Mouse (Mus musculus): ENCODE data around the gene Gemin4. TPM values are rescaled to one million over a fixed set of nuclear protein-coding genes. Genes with fewer than 3 reads are reported as not detected.

Gemin4 gene
- total and polyA plus RNA-seq, 3 experiments, result 17.8 to 95.7 (median 23.8) TPM

GRCm38 (mm10) chr11:76210228-76210985 is 7.1 kb downstream of the Gemin4 start:
- H3K36me3 ChIP-seq (ENCODE audit: control insufficient read depth in 1 of 2, insufficient read depth in 2 of 2, low read length in 2 of 2), result peaks cover 0 to 11% of the 10 kb centered on the region in 2 experiments; a peak in 2 of 4 replicates
- H3K9ac ChIP-seq (ENCODE audit: control insufficient read depth, low read depth, low read length, poor library complexity, severe bottlenecking), result no peak overlapping the region
- H3K9me3 ChIP-seq (replicated peaks; ENCODE audit: insufficient read depth, low read length), result no peaks in the 10 kb centered on the region
- no peak overlapping the region for H3K27ac ChIP-seq (ENCODE audit: control insufficient read depth, low read depth, low read length)
- no peaks in the 10 kb centered on the region; the same call in 1 of the 2 replicates for H3K79me2 ChIP-seq (ENCODE audit: control insufficient read depth, insufficient read depth, low read length, poor library complexity)
- H3K27me3 ChIP-seq (ENCODE audit: control insufficient read depth in 1 of 2, insufficient read depth in 2 of 2, low read length in 2 of 2), result no peaks in the 10 kb centered on the region
- TF ChIP-seq MAFK (IDR thresholded peaks at IDR 0.05; ENCODE audit: borderline replicate concordance, low read depth, low read length), result no peak
- TF ChIP-seq KAT2A (conservative IDR thresholded peaks at IDR 0.05; ENCODE audit: low read depth, low read length), result no peak
- TF ChIP-seq NRF1 (IDR thresholded peaks at IDR 0.05; ENCODE audit: insufficient read depth, low read depth, low read length, poor library complexity, severe bottlenecking), result no peak
- no peak for TF ChIP-seq MAZ (IDR thresholded peaks at IDR 0.05; ENCODE audit: low read depth, low read length)
- no peak for TF ChIP-seq POLR2AphosphoS2 (IDR thresholded peaks at IDR 0.05; ENCODE audit: low read length)
- 0 out of 4 replicates have a peak, but pooled peaks of 1 of the 2 experiments have one; percentile 9 for TF ChIP-seq EP300 (IDR thresholded peaks at IDR 0.05; ENCODE audit: low read depth in 1 of 2, low read length in 2 of 2)
- TF ChIP-seq USF2 (IDR thresholded peaks at IDR 0.05; ENCODE audit: borderline replicate concordance in 1 of 2, insufficient read depth in 1 of 2, low read depth in 1 of 2, low read length in 2 of 2), result no peak
- TF ChIP-seq CHD1 (IDR thresholded peaks at IDR 0.05; ENCODE audit: low read depth, low read length), result no peak
- no peak for TF ChIP-seq TCF12 (IDR thresholded peaks at IDR 0.05; ENCODE audit: low read depth, low read length)
- no peak for TF ChIP-seq RCOR1 (IDR thresholded peaks at IDR 0.05; ENCODE audit: low read depth, low read length)
- TF ChIP-seq MEF2A (IDR thresholded peaks at IDR 0.05; ENCODE audit: extremely low read depth, insufficient replicate concordance, low read depth, low read length, poor library complexity, severe bottlenecking), result no peak
- 0 out of 2 replicates have a peak, but pooled peaks have one; percentile 16 for TF ChIP-seq ZNF384 (IDR thresholded peaks at IDR 0.05; ENCODE audit: low read depth, low read length)
- TF ChIP-seq POLR2A (IDR thresholded peaks at IDR 0.05; ENCODE audit: control insufficient read depth in 1 of 2, insufficient read depth in 1 of 2, low read depth in 1 of 2, low read length in 2 of 2, poor library complexity in 1 of 2), result no peak
- TF ChIP-seq CHD2 (IDR thresholded peaks at IDR 0.05; ENCODE audit: low read length), result no peak
- TF ChIP-seq ELF1 (IDR thresholded peaks at IDR 0.05; ENCODE audit: low read depth, low read length), result no peak
- no peak for TF ChIP-seq TBP (IDR thresholded peaks at IDR 0.05; ENCODE audit: low read depth, low read length)
- no peak for TF ChIP-seq RAD21 (IDR thresholded peaks at IDR 0.05; ENCODE audit: low read depth, low read length)
- 0 out of 2 replicates have a peak, but pooled peaks have one; percentile 36 for TF ChIP-seq MYB (IDR thresholded peaks at IDR 0.05; ENCODE audit: low read depth, low read length)
- H3K4me3 ChIP-seq (ENCODE audit: control insufficient read depth in 1 of 2, insufficient read depth in 1 of 2, low read depth in 2 of 2, low read length in 2 of 2), result no peak overlapping the region
- peak; percentile 67 for DNase-seq (ENCODE audit: low read depth, low spot score)
- H3K4me1 ChIP-seq (ENCODE audit: control insufficient read depth in 1 of 2, insufficient read depth in 2 of 2, low read length in 2 of 2), result peaks cover 2 to 8% of the 10 kb centered on the region in 2 experiments; a peak in 3 of 4 replicates

GRCm38 (mm10) chr11:76206793-76207192 is 10.7 kb downstream of the Gemin4 start:
- no peak overlapping the region for H3K27ac ChIP-seq (ENCODE audit: control insufficient read depth, low read depth, low read length)
- no peak overlapping the region for H3K9ac ChIP-seq (ENCODE audit: control insufficient read depth, low read depth, low read length, poor library complexity, severe bottlenecking)
- no peaks in the 10 kb centered on the region for H3K9me3 ChIP-seq (replicated peaks; ENCODE audit: insufficient read depth, low read length)
- TF ChIP-seq UBTF (IDR thresholded peaks at IDR 0.05; ENCODE audit: borderline replicate concordance, insufficient read depth, low read depth, low read length) (no peak), GABPA (IDR thresholded peaks at IDR 0.05; ENCODE audit: low read depth, low read length) (no peak), TCF12 (IDR thresholded peaks at IDR 0.05; ENCODE audit: low read depth, low read length) (no peak), USF1 (IDR thresholded peaks at IDR 0.05; ENCODE audit: low read depth, low read length) (no peak), NRF1 (IDR thresholded peaks at IDR 0.05; ENCODE audit: insufficient read depth, low read depth, low read length, poor library complexity, severe bottlenecking) (no peak), GATA1 (IDR thresholded peaks at IDR 0.05; ENCODE audit: low read depth, low read length) (no peak), SIN3A (IDR thresholded peaks at IDR 0.05; ENCODE audit: low read length) (no peak), RAD21 (IDR thresholded peaks at IDR 0.05; ENCODE audit: low read depth, low read length) (no peak), MAZ (IDR thresholded peaks at IDR 0.05; ENCODE audit: low read depth, low read length) (no peak), POLR2AphosphoS2 (IDR thresholded peaks at IDR 0.05; ENCODE audit: low read length) (no peak), TBP (IDR thresholded peaks at IDR 0.05; ENCODE audit: low read depth, low read length) (no peak), HCFC1 (IDR thresholded peaks at IDR 0.05; ENCODE audit: low read depth, low read length) (no peak), MYB (IDR thresholded peaks at IDR 0.05; ENCODE audit: low read depth, low read length) (no peak), ELF1 (IDR thresholded peaks at IDR 0.05; ENCODE audit: low read depth, low read length) (no peak), CHD1 (IDR thresholded peaks at IDR 0.05; ENCODE audit: low read depth, low read length) (no peak), POLR2A (IDR thresholded peaks at IDR 0.05; ENCODE audit: control insufficient read depth in 1 of 2, insufficient read depth in 1 of 2, low read depth in 1 of 2, low read length in 2 of 2, poor library complexity in 1 of 2) (no peak), SMC3 (IDR thresholded peaks at IDR 0.05; ENCODE audit: low read depth, low read length) (no peak), MEF2A (IDR thresholded peaks at IDR 0.05; ENCODE audit: extremely low read depth, insufficient replicate concordance, low read depth, low read length, poor library complexity, severe bottlenecking) (no peak), NELFE (IDR thresholded peaks at IDR 0.05; ENCODE audit: low read depth, low read length) (no peak)
- peaks cover 0 to 2% of the 10 kb centered on the region in 2 experiments; a peak in 1 of 4 replicates for H3K27me3 ChIP-seq (ENCODE audit: control insufficient read depth in 1 of 2, insufficient read depth in 2 of 2, low read length in 2 of 2)
- H3K79me2 ChIP-seq (ENCODE audit: control insufficient read depth, insufficient read depth, low read length, poor library complexity), result peaks cover 5% of the 10 kb centered on the region; the same call in 1 of the 2 replicates
- H3K4me3 ChIP-seq (ENCODE audit: control insufficient read depth in 1 of 2, insufficient read depth in 1 of 2, low read depth in 2 of 2, low read length in 2 of 2), result no peak overlapping the region
- DNase-seq (ENCODE audit: low read depth, low spot score), result no peak
- H3K4me1 ChIP-seq (ENCODE audit: control insufficient read depth in 1 of 2, insufficient read depth in 2 of 2, low read length in 2 of 2), result peaks cover 2 to 15% of the 10 kb centered on the region in 2 experiments; a peak in 3 of 4 replicates
- peaks cover 0 to 13% of the 10 kb centered on the region in 2 experiments; a peak in 2 of 4 replicates for H3K36me3 ChIP-seq (ENCODE audit: control insufficient read depth in 1 of 2, insufficient read depth in 2 of 2, low read length in 2 of 2)

Data from MEL (cell line).